8 mouse cellular contexts compared by ENCODE assay signal in genomic region chr2:167014702-167015381, GRCm38 (mm10). TPM values are rescaled to one million over a fixed set of nuclear protein-coding genes. Genes with fewer than 3 reads are reported as not detected.
DNase-seq lines count a peak whose midpoint lies in the region; ATAC-seq lines count a peak whose summit lies in the region.

Ddx27 (plus strand) TSS chr2:167015193.

- peaks cover 26% of the 10 kb centered on the region for H3K36me3 ChIP-seq in intestine, embryonic 14.5 days (ENCODE audit: control insufficient read depth, insufficient read depth, low read length)

- peak within 1 kb of the TSS; percentile 83 for H3K27ac ChIP-seq in intestine, embryonic 14.5 days (ENCODE audit: low read depth)

- peak within 1 kb of the TSS; percentile 71 for H3K4me2 ChIP-seq in intestine, embryonic 14.5 days (ENCODE audit: low read length)

- H3K27me3 ChIP-seq in intestine, embryonic 14.5 days (replicated peaks; ENCODE audit: control insufficient read depth, insufficient read depth, low read length): no peaks in the 10 kb centered on the region

- H3K9me3 ChIP-seq in intestine, embryonic 14.5 days (ENCODE audit: control insufficient read depth, low read length): no peaks in the 10 kb centered on the region

- intact Hi-C loops in left cerebral cortex, postnatal 14 days (cut with DNase I): no loop called here

- peak; percentile 90 for ATAC-seq in intestine, embryonic 14.5 days (replicated peaks; ENCODE audit: low FRiP score, low TSS enrichment, low read depth)

- peak within 1 kb of the TSS; percentile 88 for H3K4me3 ChIP-seq in intestine, embryonic 14.5 days (ENCODE audit: low read depth, low read length)

- H3K4me1 ChIP-seq in intestine, embryonic 14.5 days (replicated peaks; ENCODE audit: control insufficient read depth, insufficient read depth, low read length): peaks cover 9% of the 10 kb centered on the region

- DNase-seq in adrenal gland, adult 18-20 months (ENCODE audit: low spot score in 2 of 2): peak; percentile 93
- peak; percentile 97 for DNase-seq in embryo, embryonic 11 days
- peak; percentile 87 for DNase-seq in gastrocnemius, postnatal 25 days
- peak; percentile 96 for DNase-seq in intestine, embryonic 14.5 days (ENCODE audit: low spot score)
- DNase-seq in left cerebral cortex, postnatal 14 days (ENCODE audit: low spot score in 2 of 2): peak; percentile 91 to 93
- DNase-seq in mesoderm, embryonic 11.5 days (ENCODE audit: low read depth, low spot score): peak; percentile 94
- DNase-seq in right cerebral cortex, postnatal 36 days (ENCODE audit: low spot score in 2 of 2): peak; percentile 89
- peak; percentile 91 for DNase-seq in yolk sac, embryonic 10.5 days (ENCODE audit: low spot score)

- WGBS in intestine, embryonic 14.5 days: 2% methylated on average over 37 of the region's 37 CpGs

- peak within 1 kb of the TSS; percentile 58 for H3K9ac ChIP-seq in intestine, embryonic 14.5 days (ENCODE audit: low read length)

RNA-seq across cellular contexts. Expression of gene Ddx27, which starts in this region (rescaled TPM):
- total RNA-seq in adrenal gland, adult 18-20 months (2021): 10 to 100 TPM; 30.6 to 35.9 TPM
- total RNA-seq in gastrocnemius, postnatal 25 days (2021): 1 to 10 TPM; 5.5 to 6.8 TPM
- 47.0 and 50.9 TPM in 2 replicates for polyA plus RNA-seq in intestine, embryonic 14.5 days (2014; fragmentation: Nextera tagmentation; extraction: Ambion mirVana)
- total RNA-seq in left cerebral cortex, postnatal 14 days (2021): 10 to 100 TPM; 29.0 to 31.3 TPM

Comparison
In these comparisons a context has a peak if more than half of its experiments do, and no peak if none do; other contexts are left out.
1. Peak in every context shown above with its lines: DNase-seq, ATAC-seq, H3K4me3 ChIP-seq and H3K27ac ChIP-seq.